Mouse (Mus musculus): ENCODE measurements around the gene Taar8c.
"Not testable (repeated sequence)": the region's sequence is repeated elsewhere in the genome, so short reads cannot be mapped to it uniquely, and the experiment has no call there.

GRCm38 (mm10) chr10:24109434-24109833 lies 7.7 kb upstream of the Taar8c start, which contains the start of gene Taar9:
- TF ChIP-seq CTCF, POLR2A (IDR thresholded peaks at IDR 0.05; ENCODE audit: extremely low read depth, insufficient read depth, low read length): not testable (repeated sequence)

All from cortical plate, adult 2 months (tissue).